Mouse (Mus musculus): ENCODE data around the gene Serinc3.
"Not testable (repeated sequence)": the region's sequence is repeated elsewhere in the genome, so short reads cannot be mapped to it uniquely, and the experiment has no call there.

Gene Serinc3

GRCm38 (mm10) chr2:163644575-163645385 is at the start of gene Serinc3:
Serinc3 (minus strand) TSS chr2:163645131.
- peak; percentile 99 for DNase-seq

DNA sequence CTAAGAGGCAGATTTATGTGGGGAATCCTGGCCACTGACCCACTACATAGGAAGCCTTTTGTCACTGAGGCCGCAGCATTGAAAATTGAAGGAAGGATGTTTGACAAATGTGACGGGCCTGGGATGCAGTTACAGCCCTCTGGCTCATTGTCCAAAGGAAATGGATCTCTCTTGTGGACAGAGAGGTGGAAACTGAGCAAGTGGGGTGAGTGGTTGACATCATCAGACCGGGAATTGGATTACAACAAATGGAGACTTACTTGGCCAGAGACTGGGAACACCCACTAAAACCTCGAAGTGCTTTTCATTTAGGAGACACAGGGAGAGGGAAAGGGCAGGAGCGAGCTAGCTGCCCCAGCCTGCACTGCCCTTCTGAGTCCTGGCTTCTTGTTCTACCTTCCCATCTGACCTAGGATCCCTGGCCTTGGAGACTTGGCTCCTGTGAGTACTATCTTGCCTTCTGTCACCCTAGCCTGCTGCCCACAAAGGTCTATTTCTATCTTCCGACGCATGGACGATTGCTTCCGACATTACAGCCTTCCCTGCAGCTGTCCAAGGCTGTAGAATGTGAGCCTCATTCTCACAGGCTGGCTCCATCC is 48.9 kb upstream of the Serinc3 start:
- DNase-seq: peak; percentile 62

GRCm38 (mm10) chr2:163692873-163693612 is 48.1 kb upstream of the Serinc3 start:
- DNase-seq: no peak

DNA sequence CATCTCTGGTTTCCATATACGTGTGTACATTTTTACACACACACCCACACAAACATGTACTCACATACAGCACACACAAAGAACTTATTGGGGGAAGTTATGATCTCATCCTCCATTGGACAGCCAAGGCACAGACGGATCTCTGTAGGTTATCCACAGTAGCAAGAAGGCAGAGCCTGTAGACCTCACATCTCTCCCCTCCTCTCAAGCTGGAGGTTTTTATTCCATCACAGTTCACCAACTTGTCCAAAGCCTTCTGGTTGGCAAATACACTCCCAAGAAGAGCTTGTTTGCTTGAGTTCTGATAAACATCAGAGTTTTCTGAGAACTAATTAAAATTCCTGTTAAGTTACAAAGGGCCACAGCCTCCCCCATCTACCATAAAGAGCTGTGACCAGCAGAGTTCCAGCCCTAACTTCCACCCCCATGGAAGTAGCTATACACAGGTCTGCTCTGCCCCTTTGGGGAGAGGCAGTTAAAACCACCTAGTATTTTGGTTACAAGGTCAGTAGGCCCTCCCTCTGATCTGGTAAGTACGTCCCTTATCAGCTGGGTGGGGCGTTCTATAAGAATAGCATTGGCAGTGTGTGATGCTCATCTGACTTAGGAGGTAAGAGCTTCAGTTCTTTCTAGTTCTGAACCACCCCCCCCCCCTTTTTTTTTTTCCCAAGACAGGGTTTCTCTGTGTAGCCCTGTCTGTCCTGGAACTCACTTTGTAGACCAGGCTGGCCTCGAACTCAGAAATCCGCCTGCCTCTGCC is 47.1 kb upstream of the Serinc3 start:
- DNase-seq: no peak

GRCm38 (mm10) chr2:163690409-163691304 is 45.7 kb upstream of the Serinc3 start:
- no peak for DNase-seq

- no peak for DNase-seq
Observed at GRCm38 (mm10) chr2:163689771-163690170, 44.8 kb upstream of the Serinc3 start.

DNA sequence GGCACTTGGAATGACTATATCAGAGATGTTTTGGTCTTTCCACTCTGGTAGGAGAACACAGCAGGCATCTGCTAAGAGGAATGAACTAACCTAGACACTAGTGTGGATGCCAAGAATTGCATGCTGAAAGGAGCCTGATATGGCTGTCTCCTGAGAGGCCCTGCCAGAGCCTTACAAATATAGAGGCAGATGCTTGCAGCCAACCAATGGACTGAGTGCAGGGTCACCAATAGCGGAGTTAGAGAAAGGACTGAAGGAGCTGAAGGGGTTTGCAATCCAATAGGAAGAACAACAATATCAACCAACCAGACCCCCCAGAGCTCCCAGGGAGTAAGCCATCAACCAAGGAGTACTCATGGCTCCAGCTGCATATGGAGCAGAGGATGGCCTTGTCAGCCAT is 43.4 kb upstream of the Serinc3 start:
- not testable (repeated sequence) for DNase-seq

DNA sequence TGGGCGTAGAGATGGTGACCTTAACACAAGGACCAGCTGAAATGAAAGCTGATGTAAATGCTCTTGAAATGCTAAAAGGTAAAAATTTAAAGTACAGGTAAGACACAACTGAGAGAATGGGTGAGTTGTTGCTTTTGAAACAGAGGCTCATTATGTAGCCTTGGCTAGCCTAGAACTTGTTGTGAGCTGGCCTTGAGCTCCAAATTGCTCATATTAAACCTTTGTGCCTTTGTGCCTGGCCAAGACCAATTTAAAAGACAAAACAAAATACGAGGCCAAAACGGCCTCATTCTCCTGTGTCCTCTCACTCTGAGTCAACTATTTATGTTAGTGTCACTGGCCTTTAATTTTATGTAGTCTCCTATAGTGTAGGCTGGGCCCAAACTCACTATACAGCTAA is 42.0 kb upstream of the Serinc3 start:
- no peak for DNase-seq

DNA sequence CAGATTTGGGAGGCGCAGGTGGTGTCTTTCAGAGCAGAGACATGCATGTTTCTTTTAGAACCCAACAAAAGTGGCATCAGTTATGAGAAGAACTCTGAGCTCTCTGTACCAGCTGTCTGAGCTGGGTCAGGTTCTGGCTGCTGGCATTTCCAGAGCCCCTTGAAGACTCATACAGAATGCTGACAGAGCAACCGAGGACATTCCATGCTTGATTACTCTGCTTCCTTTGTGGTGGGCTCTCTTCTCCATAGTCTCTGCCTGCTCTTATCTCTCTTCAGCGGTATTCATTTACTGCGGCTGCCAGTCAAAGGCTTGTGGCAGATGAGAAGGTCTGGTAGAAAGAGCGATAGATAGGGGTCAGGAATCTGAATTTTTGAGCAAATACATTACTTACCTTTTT is 41.3 kb upstream of the Serinc3 start:
- no peak for DNase-seq

- peak; percentile 47 for DNase-seq
Observed at GRCm38 (mm10) chr2:163685761-163686200, 40.9 kb upstream of the Serinc3 start.

DNA sequence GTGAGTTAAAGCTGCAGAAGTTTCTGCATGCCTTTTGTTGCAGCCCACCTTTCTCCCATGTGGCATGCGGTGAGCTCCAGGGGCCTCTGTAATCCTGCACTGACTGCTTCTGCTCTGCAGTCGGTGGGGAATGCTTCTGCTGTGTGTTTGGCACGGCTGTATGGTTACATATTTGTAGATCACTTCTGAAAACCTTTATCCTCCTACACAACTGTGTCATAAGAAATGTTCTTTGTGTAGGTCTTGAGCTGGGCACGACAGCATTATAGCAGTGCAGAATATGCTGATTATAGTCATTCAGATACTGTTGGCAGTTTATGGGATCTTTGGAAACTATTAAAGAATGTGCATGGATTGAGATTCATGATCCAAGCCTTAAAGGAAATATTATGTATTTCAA is 40.4 kb upstream of the Serinc3 start:
- DNase-seq: no peak

- no peak for DNase-seq
Observed at GRCm38 (mm10) chr2:163682344-163682743, 37.4 kb upstream of the Serinc3 start.

DNA sequence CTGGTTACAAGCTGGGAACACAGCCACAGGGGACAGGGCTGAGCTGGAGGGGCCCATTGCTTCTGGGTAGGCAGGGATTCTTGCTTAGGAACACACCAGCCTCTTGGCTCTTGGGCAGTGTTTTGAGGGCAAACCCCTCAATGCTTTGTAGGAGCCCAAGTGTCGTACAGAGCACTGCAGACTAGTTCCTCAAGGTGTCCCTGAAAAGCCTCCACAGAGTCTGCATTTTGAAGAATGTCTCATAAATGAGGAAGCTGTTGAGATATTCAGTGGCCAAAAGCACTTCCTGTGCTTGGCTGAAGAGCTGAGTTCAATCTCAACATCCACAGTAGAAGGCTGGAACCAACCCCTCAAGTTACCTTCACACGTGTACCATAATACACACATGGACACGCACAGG is 31.8 kb upstream of the Serinc3 start:
- DNase-seq: no peak

GRCm38 (mm10) chr2:163676321-163676720 is 31.4 kb upstream of the Serinc3 start:
- no peak for DNase-seq

- no peak for DNase-seq
Observed at GRCm38 (mm10) chr2:163675662-163676061, 30.7 kb upstream of the Serinc3 start.

GRCm38 (mm10) chr2:163675144-163675619 is 30.3 kb upstream of the Serinc3 start:
- DNase-seq: peak; percentile 45

DNA sequence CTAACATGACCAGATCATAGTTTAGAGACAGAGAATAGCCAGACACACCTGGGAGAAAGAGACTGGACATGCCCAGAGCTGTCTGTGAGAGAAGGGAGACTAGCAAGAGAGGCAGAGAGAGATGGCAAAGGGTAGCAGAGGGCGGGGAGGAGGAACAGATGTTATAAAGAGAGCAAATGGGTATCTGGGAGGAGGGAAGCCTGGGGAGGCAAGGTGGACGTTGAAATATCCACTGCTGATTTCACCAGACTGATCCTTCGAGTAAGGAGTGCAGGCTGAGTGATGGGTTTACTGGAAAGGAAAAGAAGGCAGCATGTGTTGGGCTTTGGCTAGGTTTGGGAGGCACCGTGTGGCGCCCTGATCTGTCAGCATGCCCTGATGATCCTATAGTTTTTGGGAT is 29.5 kb upstream of the Serinc3 start:
- no peak for DNase-seq

DNA sequence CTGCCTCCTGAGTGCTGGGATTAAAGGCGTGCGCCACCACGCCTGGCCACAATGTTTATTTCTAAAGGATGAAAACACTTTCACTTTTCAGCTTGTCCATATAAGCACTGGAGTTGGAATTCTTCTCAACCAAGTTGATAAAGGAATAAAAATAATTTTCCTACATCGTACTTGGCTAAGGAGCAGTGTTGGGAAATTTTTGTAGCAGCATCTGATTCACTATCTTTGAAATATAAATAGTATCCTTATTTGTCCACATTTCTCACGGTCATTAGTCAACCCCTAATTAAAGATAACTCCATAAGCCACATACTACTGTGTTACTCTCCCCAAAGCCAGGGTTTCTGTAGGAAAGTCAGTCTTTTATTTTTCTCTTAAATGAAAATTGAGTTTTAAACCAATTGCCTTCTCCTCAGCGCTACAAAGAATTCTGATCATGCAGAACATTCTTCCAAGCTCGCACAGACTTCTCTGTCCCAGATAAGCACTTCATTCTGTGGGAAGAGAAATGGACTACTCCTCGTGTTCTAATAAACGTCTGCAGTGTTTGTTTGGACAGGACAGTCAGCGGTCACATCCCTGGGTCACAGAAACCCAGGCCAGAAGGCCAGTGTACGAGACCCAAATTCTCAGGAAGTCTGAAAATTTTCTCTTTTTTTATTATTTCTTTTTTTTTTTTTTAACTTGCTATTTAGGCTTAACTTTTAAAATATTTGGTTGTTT is 26.1 kb upstream of the Serinc3 start:
- DNase-seq: no peak

- no peak for DNase-seq
Observed at GRCm38 (mm10) chr2:163667045-163667444, 22.1 kb upstream of the Serinc3 start.

DNA sequence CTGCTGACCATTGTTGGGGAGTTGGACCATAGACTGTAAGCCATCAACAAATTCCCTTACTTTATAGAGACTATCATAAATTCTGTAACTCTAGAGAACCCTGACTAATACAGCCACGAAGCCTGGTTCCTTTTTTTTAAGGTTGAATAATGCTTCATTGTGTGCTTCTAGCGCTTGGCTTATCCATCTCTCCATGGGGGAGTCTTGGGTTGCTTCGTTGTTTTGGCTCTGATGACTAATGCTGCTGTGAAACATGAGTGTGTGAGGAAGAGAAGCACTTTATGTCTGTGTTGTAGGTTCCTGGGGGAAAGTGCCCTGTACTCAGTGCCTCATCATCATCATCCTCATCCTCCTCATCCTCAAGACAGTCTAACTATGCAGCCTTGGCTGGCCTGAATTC is 19.0 kb upstream of the Serinc3 start:
- DNase-seq: no peak

DNA sequence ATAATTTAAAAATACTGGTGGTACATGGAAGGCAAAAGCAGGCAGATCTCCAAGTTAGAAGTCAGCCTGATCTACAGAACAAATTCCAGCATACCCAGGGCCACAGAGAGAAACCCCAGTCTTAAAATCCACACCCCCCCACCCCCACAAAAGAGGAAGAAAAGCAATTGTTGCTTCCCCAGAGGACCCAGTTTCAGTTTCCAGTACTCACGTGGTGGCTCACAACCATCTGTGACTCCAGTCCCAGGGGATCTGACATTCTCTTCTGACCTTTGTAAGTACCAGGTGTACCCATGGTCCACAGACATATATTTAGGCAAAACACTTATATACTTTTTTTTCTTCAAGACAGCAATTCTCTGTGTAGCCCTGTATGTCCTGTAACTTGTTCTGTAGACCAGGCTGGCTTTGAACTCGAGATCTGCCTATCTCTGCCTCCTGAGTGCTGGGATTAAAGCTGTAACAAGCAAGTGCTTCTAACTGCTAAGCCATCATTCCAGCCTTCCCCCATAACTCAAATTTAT is 17.8 kb upstream of the Serinc3 start:
- no peak for DNase-seq
